In genomic region chr12:15565941-15566784, GRCm38 (mm10) we compare ENCODE assay signal across 8 mouse cellular contexts.
A peak's percentile ranks its signal among the peaks of the same experiment; 100 is the strongest.
DNase-seq lines count a peak whose midpoint lies in the region; ATAC-seq and TF ChIP-seq lines count a peak whose summit lies in the region.

No protein-coding gene starts in this region.

- TF ChIP-seq CTCF in kidney, adult 2 months (conservative IDR thresholded peaks at IDR 0.05; ENCODE audit: insufficient read depth, insufficient read length, low read depth, low read length): no peak
- TF ChIP-seq CTCF in heart, postnatal 0 days (IDR thresholded peaks at IDR 0.05; ENCODE audit: low read depth): no peak

- H3K27ac ChIP-seq in kidney, adult 2 months (ENCODE audit: insufficient read depth, low read depth, low read length): no peak overlapping the region
- H3K27ac ChIP-seq in heart, postnatal 0 days (ENCODE audit: low read depth): peak overlapping the region; percentile 77
- H3K27ac ChIP-seq in midbrain, embryonic 10.5 days (replicated peaks): peak overlapping the region; percentile 57

- H3K4me3 ChIP-seq in kidney, adult 2 months (ENCODE audit: insufficient read depth, low read depth, low read length): no peak overlapping the region
- no peak overlapping the region for H3K4me3 ChIP-seq in heart, postnatal 0 days (ENCODE audit: low read depth, low read length)
- H3K4me3 ChIP-seq in midbrain, embryonic 10.5 days: no peak overlapping the region

- peak; percentile 89 for ATAC-seq in heart, postnatal 0 days (ENCODE audit: insufficient read depth, low read depth)
- ATAC-seq in inflammation-experienced regulatory T-cells, adult 6 months: no peak

- 33% methylated on average over 3 of the region's 3 CpGs for WGBS in kidney, adult 2 months
- WGBS in heart, postnatal 0 days: 40% methylated on average over 3 of the region's 3 CpGs
- WGBS in midbrain, embryonic 10.5 days: 28% methylated on average over 3 of the region's 3 CpGs

- H3K9ac ChIP-seq in heart, postnatal 0 days (replicated peaks; ENCODE audit: low read depth, low read length): no peak overlapping the region

- H3K4me1 ChIP-seq in kidney, adult 2 months (ENCODE audit: control insufficient read depth, insufficient read depth, low read length): no peaks in the 10 kb centered on the region
- no peaks in the 10 kb centered on the region for H3K4me1 ChIP-seq in heart, postnatal 0 days (ENCODE audit: control insufficient read depth, insufficient read depth)
- H3K4me1 ChIP-seq in midbrain, embryonic 10.5 days: peaks cover 10% of the 10 kb centered on the region

- TF ChIP-seq POLR2A in kidney, adult 2 months (IDR thresholded peaks at IDR 0.05; ENCODE audit: low read depth, low read length): no peak

- TF ChIP-seq EP300 in heart, postnatal 0 days (IDR thresholded peaks at IDR 0.05; ENCODE audit: low read depth): no peak

- H3K9me3 ChIP-seq in heart, postnatal 0 days (replicated peaks; ENCODE audit: control insufficient read depth, low read length): no peaks in the 10 kb centered on the region
- no peaks in the 10 kb centered on the region for H3K9me3 ChIP-seq in midbrain, embryonic 10.5 days (replicated peaks)

- DNase-seq in kidney, adult 2 months: peak; percentile 14
- DNase-seq in kidney, adult 8-10 months: no peak
- DNase-seq in embryo, embryonic 10.5 days (ENCODE audit: low spot score): peak; percentile 66
- DNase-seq in heart, postnatal 0 days (ENCODE audit: low spot score): peak; percentile 88
- DNase-seq in midbrain, embryonic 10.5 days (ENCODE audit: low spot score): peak; percentile 27
- DNase-seq in testis, postnatal 14 days (ENCODE audit: low spot score): no peak
- no peak for DNase-seq in cerebellum, adult 18-20 months

- no peaks in the 10 kb centered on the region for H3K36me3 ChIP-seq in kidney, adult 2 months (ENCODE audit: control insufficient read depth, insufficient read depth, low read length)
- no peaks in the 10 kb centered on the region for H3K36me3 ChIP-seq in heart, postnatal 0 days (replicated peaks; ENCODE audit: control insufficient read depth, insufficient read depth, low read length)
- H3K36me3 ChIP-seq in midbrain, embryonic 10.5 days: no peaks in the 10 kb centered on the region

- H3K27me3 ChIP-seq in kidney, adult 2 months (replicated peaks; ENCODE audit: control insufficient read depth, insufficient read depth, low read length): no peaks in the 10 kb centered on the region
- H3K27me3 ChIP-seq in heart, postnatal 0 days (ENCODE audit: control insufficient read depth, insufficient read depth, low read length): no peaks in the 10 kb centered on the region
- no peaks in the 10 kb centered on the region for H3K27me3 ChIP-seq in midbrain, embryonic 10.5 days (ENCODE audit: low read depth, poor library complexity, severe bottlenecking)

- H3K4me2 ChIP-seq in heart, postnatal 0 days (ENCODE audit: low read depth, low read length): no peak overlapping the region

Comparison
In these comparisons a context has a peak if more than half of its experiments do, and no peak if none do; other contexts are left out.
1. DNase-seq: peak in kidney, adult 2 months (single experiment), embryo, embryonic 10.5 days (single experiment), heart, postnatal 0 days (single experiment) and midbrain, embryonic 10.5 days (single experiment); none in kidney, adult 8-10 months (0 of 2), testis, postnatal 14 days (single experiment) and cerebellum, adult 18-20 months (0 of 2).